Mouse (Mus musculus) heart, postnatal 0 days (tissue): ENCODE results near the gene Ofcc1.

Source experiments
- CTCF ChIP-seq: IDR thresholded peaks from 2 replicates; pipeline ENCODE4 v1.5.1; 2016; ENCODE audit warnings: antibody characterized with exemption, control low read depth, low read depth
- EP300 ChIP-seq: IDR thresholded peaks from 2 replicates; pipeline ENCODE4 v1.6.1; 2016; ENCODE audit warnings: antibody characterized with exemption, low read depth

DNA sequence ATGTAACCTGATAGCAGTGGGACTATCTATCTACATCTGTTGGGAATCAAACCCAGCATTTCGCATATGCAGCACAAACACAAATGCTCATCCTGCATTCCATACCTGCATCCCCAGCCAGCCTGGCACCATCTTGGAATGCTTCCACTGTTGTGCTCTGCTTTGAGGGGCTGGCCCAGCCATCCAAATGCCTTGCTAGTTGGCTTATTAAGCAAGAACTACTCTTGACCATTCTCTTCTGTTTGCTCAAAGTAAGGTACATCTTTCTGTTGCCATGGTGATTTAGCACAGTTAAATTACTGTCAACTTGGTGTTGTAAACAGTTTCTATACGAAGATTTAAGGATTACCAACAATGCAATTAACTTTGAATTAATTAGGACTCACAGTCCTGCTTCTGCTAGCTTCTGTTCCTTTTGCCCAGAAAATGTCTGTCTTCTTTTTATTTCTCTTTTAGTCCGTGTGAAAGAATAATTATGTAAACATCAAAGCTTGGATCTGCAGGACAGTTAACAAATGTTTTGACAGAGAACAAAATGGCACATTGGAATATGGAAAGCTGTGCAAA, 286.3 kb downstream of the Ofcc1 start:
- TF ChIP-seq CTCF (no peak), EP300 (no peak)
